10 mouse cellular contexts compared by ENCODE assay signal in the genomic region with DNA sequence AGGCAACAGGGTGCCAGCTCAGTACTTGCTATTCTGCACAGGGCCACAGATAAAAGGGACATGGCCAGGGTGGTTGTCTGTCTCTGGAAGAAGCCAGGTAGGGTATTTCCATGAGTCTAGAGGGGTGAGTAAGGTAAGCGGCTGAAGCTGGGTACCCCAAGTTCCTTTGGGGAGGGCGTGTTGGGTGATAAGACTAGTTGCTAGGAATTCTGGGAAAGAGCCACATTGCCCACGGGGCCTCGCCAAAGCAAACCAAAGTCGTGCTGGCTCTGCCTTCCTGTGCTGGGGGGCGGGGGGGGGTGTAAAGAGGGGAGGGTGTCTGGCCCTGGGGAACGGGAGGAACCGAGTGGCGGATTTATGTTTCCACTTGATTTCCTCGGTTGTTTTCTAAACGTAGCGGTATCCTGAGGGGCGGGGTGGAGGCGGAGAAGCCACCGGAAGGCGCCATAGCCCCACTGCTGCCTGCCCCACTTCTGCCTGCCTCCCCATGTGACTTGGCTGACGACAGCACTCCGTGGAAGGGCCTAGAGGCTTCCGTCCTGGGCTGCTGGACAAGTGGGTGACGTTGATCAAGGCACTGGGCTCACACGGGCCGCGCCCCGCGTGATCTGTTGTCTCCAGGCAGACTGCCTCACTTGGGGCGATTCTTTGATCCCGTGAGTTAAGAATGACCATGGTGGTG. TPM values are rescaled to one million over a fixed set of nuclear protein-coding genes. Genes with fewer than 3 reads are reported as not detected.
DNase-seq lines count a peak whose midpoint lies in the region; ATAC-seq lines count a peak whose summit lies in the region.
"Had no signal": no experiment of that assay in that cellular context is flagged by ENCODE, and none has a peak within 500 bp of the region (broad histone marks: within the 10 kb centered on the region; RNA-seq: fewer than 3 reads in every experiment).

No protein-coding gene starts in this region.

- H3K27me3 ChIP-seq in liver, embryonic 11.5 days (replicated peaks; ENCODE audit: control insufficient read depth, insufficient read depth, low read length): no peaks in the 10 kb centered on the region; the same call in 1 of the 2 replicates
- H3K27me3 ChIP-seq: embryonic facial prominence, embryonic 15.5 days; stomach, embryonic 15.5 days had no signal

- H3K4me3 ChIP-seq in liver, embryonic 11.5 days (ENCODE audit: low read depth, low read length): no peak overlapping the region
- H3K4me3 ChIP-seq: embryonic facial prominence, embryonic 15.5 days; limb, embryonic 12.5 days; stomach, embryonic 15.5 days had no signal

- 69% methylated on average over 27 of the region's 27 CpGs for WGBS in liver, embryonic 11.5 days

- ATAC-seq in liver, embryonic 11.5 days (replicated peaks; ENCODE audit: low FRiP score): no peak

- H3K9ac ChIP-seq in liver, embryonic 11.5 days (ENCODE audit: low read depth, low read length): no peak overlapping the region
- H3K9ac ChIP-seq: embryonic facial prominence, embryonic 15.5 days; limb, embryonic 12.5 days; stomach, embryonic 15.5 days had no signal

- peak; percentile 89 for DNase-seq in CD4-positive helper T cell, adult 2 months (ENCODE audit: low read depth, low spot score)
- DNase-seq in CD8-positive naive resting alpha-beta T cell, adult 2 months (ENCODE audit: low read depth in 2 of 2, low spot score in 2 of 2): peak; percentile 57 to 69
- peak; percentile 24 to 27 for DNase-seq in gastrocnemius, adult 8-10 months (ENCODE audit: low spot score in 2 of 2)
- no peak for DNase-seq in liver, embryonic 11.5 days (ENCODE audit: low spot score)
- peak; percentile 54 to 55 for DNase-seq in spleen, adult 18-20 months
- DNase-seq in MN1 (ENCODE audit: low spot score): no peak
- no peak for DNase-seq in Muller cell, postnatal 12 days (ENCODE audit: inconsistent ontology term)

- peak overlapping the region; percentile 5; the same call in 1 of the 2 replicates for H3K4me2 ChIP-seq in liver, embryonic 11.5 days
- H3K4me2 ChIP-seq: embryonic facial prominence, embryonic 15.5 days; limb, embryonic 12.5 days; stomach, embryonic 15.5 days had no signal

- no peaks in the 10 kb centered on the region for H3K36me3 ChIP-seq in liver, embryonic 11.5 days (ENCODE audit: control insufficient read depth, insufficient read depth, low read length)
- H3K36me3 ChIP-seq: embryonic facial prominence, embryonic 15.5 days; limb, embryonic 12.5 days; stomach, embryonic 15.5 days had no signal

- H3K9me3 ChIP-seq in liver, embryonic 11.5 days (ENCODE audit: control insufficient read depth, low read length): no peaks in the 10 kb centered on the region
- H3K9me3 ChIP-seq: embryonic facial prominence, embryonic 15.5 days; limb, embryonic 12.5 days; stomach, embryonic 15.5 days had no signal

- no peak overlapping the region for H3K27ac ChIP-seq in liver, embryonic 11.5 days (ENCODE audit: low read depth, low read length)
- H3K27ac ChIP-seq: embryonic facial prominence, embryonic 15.5 days; limb, embryonic 12.5 days; stomach, embryonic 15.5 days had no signal

- H3K4me1 ChIP-seq in liver, embryonic 11.5 days (replicated peaks; ENCODE audit: control insufficient read depth, insufficient read depth, low read length): no peaks in the 10 kb centered on the region
- H3K4me1 ChIP-seq: embryonic facial prominence, embryonic 15.5 days had no signal

RNA-seq across cellular contexts. Expression of a gene that starts 20.1 kb away (rescaled TPM):
- 10 to 100 TPM; 30.0 to 34.8 (median 32.4) TPM for total RNA-seq in gastrocnemius, adult 8-10 months (2022)
- polyA plus RNA-seq in liver, embryonic 11.5 days (2014; fragmentation: Nextera tagmentation; extraction: Ambion mirVana): 13.5 and 18.0 TPM in 2 replicates

RNA-seq across cellular contexts. Expression of a gene that starts 20.3 kb away (rescaled TPM):
- total RNA-seq in gastrocnemius, adult 8-10 months (2022): under 1 TPM; 0.24 to 0.72 (median 0.36) TPM
- polyA plus RNA-seq in liver, embryonic 11.5 days (2014; fragmentation: Nextera tagmentation; extraction: Ambion mirVana): 0.10 TPM in 1 of 2 replicates, not detected in the other

RNA-seq across cellular contexts. Expression of a gene that starts 43.9 kb away (rescaled TPM):
- under 1 TPM; 0.19 to 0.72 (median 0.64) TPM for total RNA-seq in gastrocnemius, adult 8-10 months (2022)
- 0.81 and 0.84 TPM in 2 replicates for polyA plus RNA-seq in liver, embryonic 11.5 days (2014; fragmentation: Nextera tagmentation; extraction: Ambion mirVana)

RNA-seq across cellular contexts. Expression of a gene that starts 45.7 kb away (rescaled TPM):
- total RNA-seq in gastrocnemius, adult 8-10 months (2022): under 1 TPM; 0.15 to 0.85 (median 0.16) TPM
- 0.12 TPM in 1 of 2 replicates, not detected in the other for polyA plus RNA-seq in liver, embryonic 11.5 days (2014; fragmentation: Nextera tagmentation; extraction: Ambion mirVana)

Comparison
In these comparisons a context has a peak if more than half of its experiments do, and no peak if none do; other contexts are left out.
1. DNase-seq: peak in CD4-positive helper T cell, adult 2 months (single experiment), CD8-positive naive resting alpha-beta T cell, adult 2 months (2 of 2), gastrocnemius, adult 8-10 months (2 of 2) and spleen, adult 18-20 months (2 of 2); none in liver, embryonic 11.5 days (single experiment), MN1 (single experiment) and Muller cell, postnatal 12 days (single experiment).